Mouse (Mus musculus) G1E (cell line): ENCODE measurements at regions not wholly inside any gene's neighbourhood (a gene's known extent, or its start where the extent isn't known, plus 50 kb on each side); places are given as distances from the start of the nearest gene placed in this dataset.

Source experiments
- CTCF ChIP-seq: IDR thresholded peaks from 2 replicates; pipeline ENCODE4 v1.5.1; 2012; ENCODE audit warnings: low read depth, low read length, inconsistent platforms, mixed read lengths
- GATA1 ChIP-seq: IDR thresholded peaks from 2 replicates; pipeline ENCODE4 v1.6.1; 2012; ENCODE audit warnings: borderline replicate concordance, low read length, inconsistent platforms, mixed read lengths
- GATA2 ChIP-seq: IDR thresholded peaks from 2 replicates; pipeline ENCODE4 v1.6.1; 2012; ENCODE audit warnings: low read depth, low read length, inconsistent platforms, borderline replicate concordance
- POLR2AphosphoS5 ChIP-seq: IDR thresholded peaks from 2 replicates; pipeline ENCODE4 v1.6.1; 2012; ENCODE audit warnings: low read depth, low read length, inconsistent platforms; ENCODE audit not compliant: insufficient replicate concordance
- TAL1 ChIP-seq: conservative IDR thresholded peaks from 2 replicates; pipeline ENCODE4 v1.6.1; 2012; ENCODE audit warnings: low read depth, low read length, inconsistent platforms, mixed read lengths

DNA sequence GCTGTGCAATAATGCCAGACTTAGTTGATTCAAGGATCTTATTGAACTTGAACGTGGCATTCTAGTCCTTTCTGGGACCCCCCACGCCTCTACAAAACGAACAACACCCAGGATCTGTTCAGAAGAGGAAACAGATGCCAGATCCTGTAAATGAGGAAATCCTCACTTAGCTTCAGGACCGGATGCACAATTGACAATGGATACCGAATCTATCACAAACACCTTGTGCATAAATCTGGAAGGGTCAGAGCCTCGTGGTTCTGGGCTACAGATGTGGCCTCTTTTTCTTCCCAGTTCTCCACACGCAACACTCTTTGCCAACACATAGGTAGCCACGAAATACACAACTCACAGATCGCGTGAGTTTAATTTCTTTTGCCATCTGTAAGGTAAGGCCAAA lies 93.0 kb upstream of the Mki67 start:
- no peak for TF ChIP-seq CTCF
- no peak for TF ChIP-seq TAL1
- no peak for TF ChIP-seq GATA1
- TF ChIP-seq POLR2AphosphoS5: no peak
- no peak for TF ChIP-seq GATA2
